Mouse (Mus musculus): ENCODE data around the gene Ninl. TPM values are rescaled to one million over a fixed set of nuclear protein-coding genes. Genes with fewer than 3 reads are reported as not detected.
"Not testable (repeated sequence)": the region's sequence is repeated elsewhere in the genome, so short reads cannot be mapped to it uniquely, and the experiment has no call there.

Gene Ninl
- polyA plus RNA-seq, 1 experiment from 2014 or later: 12.4 TPM

GRCm38 (mm10) chr2:150923505-150923904 is 115.7 kb downstream of the Ninl start:
- Histone ChIP-seq H3K9me3 (replicated peaks) (no peaks in the 10 kb centered on the region), H3K4me2 (no peak overlapping the region), H3K36me3 (replicated peaks) (peaks cover 54% of the 10 kb centered on the region), H3K4me3 (replicated peaks) (no peak overlapping the region), H3K27ac (replicated peaks) (no peak overlapping the region), H3K4me1 (replicated peaks) (peaks cover 4% of the 10 kb centered on the region), H3K9ac (no peak overlapping the region), H3K27me3 (no peaks in the 10 kb centered on the region)
- ATAC-seq (ENCODE audit: insufficient read depth): no peak
- WGBS (ENCODE audit: insufficient replicate concordance): 58% methylated on average over 7 of the region's 7 CpGs

- peaks cover 52% of the 10 kb centered on the region for H3K36me3 ChIP-seq (replicated peaks)
- H3K4me2 ChIP-seq: no peak overlapping the region
- H3K27ac ChIP-seq (replicated peaks): no peak overlapping the region
- no peak for ATAC-seq (ENCODE audit: insufficient read depth)
- no peaks in the 10 kb centered on the region for H3K9me3 ChIP-seq (replicated peaks)
- H3K4me1 ChIP-seq (replicated peaks): peaks cover 4% of the 10 kb centered on the region
- no peaks in the 10 kb centered on the region for H3K27me3 ChIP-seq
- H3K9ac ChIP-seq: no peak overlapping the region
- no peak overlapping the region for H3K4me3 ChIP-seq (replicated peaks)
- 80% methylated on average over 3 of the region's 3 CpGs for WGBS (ENCODE audit: insufficient replicate concordance)
These were observed 116.2 kb downstream of the Ninl start for GRCm38 (mm10) chr2:150923026-150923425.

- H3K9me3 ChIP-seq (replicated peaks): no peaks in the 10 kb centered on the region
- H3K27ac ChIP-seq (replicated peaks): no peak overlapping the region
- no peak overlapping the region for H3K4me3 ChIP-seq (replicated peaks)
- ATAC-seq (ENCODE audit: insufficient read depth): no peak
- H3K4me2 ChIP-seq: no peak overlapping the region
- no peak overlapping the region for H3K9ac ChIP-seq
- 89% methylated on average over 4 of the region's 4 CpGs for WGBS (ENCODE audit: insufficient replicate concordance)
- H3K27me3 ChIP-seq: no peaks in the 10 kb centered on the region
- peaks cover 50% of the 10 kb centered on the region for H3K36me3 ChIP-seq (replicated peaks)
- H3K4me1 ChIP-seq (replicated peaks): peaks cover 4% of the 10 kb centered on the region
These were observed 117.0 kb downstream of the Ninl start for GRCm38 (mm10) chr2:150922165-150922564.

- H3K4me2 ChIP-seq: no peak overlapping the region
These were observed 117.5 kb downstream of the Ninl start for GRCm38 (mm10) chr2:150921697-150922096.

GRCm38 (mm10) chr2:150920543-150920942 is 118.6 kb downstream of the Ninl start:
- no peak for ATAC-seq (ENCODE audit: insufficient read depth)
- Histone ChIP-seq H3K27me3 (no peaks in the 10 kb centered on the region), H3K36me3 (replicated peaks) (peaks cover 48% of the 10 kb centered on the region), H3K9ac (no peak overlapping the region), H3K4me2 (no peak overlapping the region), H3K9me3 (replicated peaks) (no peaks in the 10 kb centered on the region), H3K4me3 (replicated peaks) (no peak overlapping the region), H3K4me1 (replicated peaks) (peaks cover 8% of the 10 kb centered on the region), H3K27ac (replicated peaks) (no peak overlapping the region)
- WGBS (ENCODE audit: insufficient replicate concordance): 42% methylated on average over 3 of the region's 3 CpGs

More at GRCm38 (mm10) chr2:150921697-150922096, 117.5 kb downstream of the Ninl start:
- ATAC-seq (ENCODE audit: insufficient read depth): no peak
- H3K27ac ChIP-seq (replicated peaks): no peak overlapping the region
- H3K4me3 ChIP-seq (replicated peaks): no peak overlapping the region
- no peaks in the 10 kb centered on the region for H3K9me3 ChIP-seq (replicated peaks)
- peaks cover 50% of the 10 kb centered on the region for H3K36me3 ChIP-seq (replicated peaks)
- no peak overlapping the region for H3K9ac ChIP-seq
- H3K4me1 ChIP-seq (replicated peaks): peaks cover 4% of the 10 kb centered on the region
- H3K27me3 ChIP-seq: no peaks in the 10 kb centered on the region
- 76% methylated on average over 6 of the region's 6 CpGs for WGBS (ENCODE audit: insufficient replicate concordance)

- Histone ChIP-seq H3K36me3 (replicated peaks) (peaks cover 43% of the 10 kb centered on the region), H3K27ac (replicated peaks) (no peak overlapping the region), H3K4me2 (no peak overlapping the region), H3K4me3 (replicated peaks) (no peak overlapping the region), H3K4me1 (replicated peaks) (peaks cover 11% of the 10 kb centered on the region), H3K9ac (no peak overlapping the region), H3K9me3 (replicated peaks) (no peaks in the 10 kb centered on the region), H3K27me3 (no peaks in the 10 kb centered on the region)
- ATAC-seq (ENCODE audit: insufficient read depth): peak; percentile 29
- WGBS (ENCODE audit: insufficient replicate concordance): 84% methylated on average over 3 of the region's 3 CpGs
These were observed 120.5 kb downstream of the Ninl start for GRCm38 (mm10) chr2:150918720-150919119.

- 65% methylated on average over 5 of the region's 5 CpGs for WGBS (ENCODE audit: insufficient replicate concordance)
These were observed 123.4 kb downstream of the Ninl start for GRCm38 (mm10) chr2:150915786-150916185.

GRCm38 (mm10) chr2:150914781-150915515 is 124.2 kb downstream of the Ninl start:
- Histone ChIP-seq H3K4me3 (replicated peaks) (no peak overlapping the region), H3K9ac (no peak overlapping the region), H3K36me3 (replicated peaks) (peaks cover 38% of the 10 kb centered on the region), H3K27ac (replicated peaks) (no peak overlapping the region), H3K27me3 (no peaks in the 10 kb centered on the region), H3K4me1 (replicated peaks) (peaks cover 31% of the 10 kb centered on the region), H3K9me3 (replicated peaks) (no peaks in the 10 kb centered on the region), H3K4me2 (no peak overlapping the region)
- WGBS (ENCODE audit: insufficient replicate concordance): 75% methylated on average over 4 of the region's 4 CpGs
- ATAC-seq (ENCODE audit: insufficient read depth): no peak

More at GRCm38 (mm10) chr2:150915786-150916185, 123.4 kb downstream of the Ninl start:
- Histone ChIP-seq H3K9me3 (replicated peaks) (no peaks in the 10 kb centered on the region), H3K27ac (replicated peaks) (no peak overlapping the region), H3K4me2 (no peak overlapping the region), H3K36me3 (replicated peaks) (peaks cover 38% of the 10 kb centered on the region), H3K27me3 (no peaks in the 10 kb centered on the region), H3K4me3 (replicated peaks) (no peak overlapping the region), H3K4me1 (replicated peaks) (peaks cover 28% of the 10 kb centered on the region), H3K9ac (no peak overlapping the region)
- no peak for ATAC-seq (ENCODE audit: insufficient read depth)

GRCm38 (mm10) chr2:150910295-150910881 is 128.8 kb downstream of the Ninl start:
- Histone ChIP-seq H3K4me3 (replicated peaks) (peak overlapping the region; percentile 87), H3K27ac (replicated peaks) (peak overlapping the region; percentile 90), H3K9ac (peak overlapping the region; percentile 66), H3K36me3 (replicated peaks) (peaks cover 11% of the 10 kb centered on the region), H3K27me3 (no peaks in the 10 kb centered on the region), H3K4me2 (peak overlapping the region; percentile 82), H3K9me3 (replicated peaks) (no peaks in the 10 kb centered on the region), H3K4me1 (replicated peaks) (peaks cover 39% of the 10 kb centered on the region)
- 33% methylated on average over 9 of the region's 10 CpGs for WGBS (ENCODE audit: insufficient replicate concordance)
- no peak for ATAC-seq (ENCODE audit: insufficient read depth)

GRCm38 (mm10) chr2:150909429-150910039 is 129.6 kb downstream of the Ninl start:
- Histone ChIP-seq H3K9me3 (replicated peaks) (no peaks in the 10 kb centered on the region), H3K36me3 (replicated peaks) (peaks cover 8% of the 10 kb centered on the region; the same call in 1 of the 2 replicates), H3K9ac (peak overlapping the region; percentile 66), H3K4me3 (replicated peaks) (peak overlapping the region; percentile 87), H3K27me3 (no peaks in the 10 kb centered on the region), H3K4me2 (peak overlapping the region; percentile 82), H3K27ac (replicated peaks) (peak overlapping the region; percentile 90), H3K4me1 (replicated peaks) (peaks cover 44% of the 10 kb centered on the region)
- peak; percentile 89 for ATAC-seq (ENCODE audit: insufficient read depth)
- under 1% methylated on average over 35 of the region's 35 CpGs for WGBS (ENCODE audit: insufficient replicate concordance)

GRCm38 (mm10) chr2:150908881-150909280 is 130.3 kb downstream of the Ninl start:
- H3K4me3 ChIP-seq (replicated peaks): peak overlapping the region; percentile 87
- peak overlapping the region; percentile 82 for H3K4me2 ChIP-seq
- H3K27me3 ChIP-seq; ATAC-seq (ENCODE audit: insufficient read depth); H3K9me3 ChIP-seq (replicated peaks); H3K36me3 ChIP-seq (replicated peaks); H3K9ac ChIP-seq: not testable (repeated sequence)
- 36% methylated on average over 6 of the region's 6 CpGs for WGBS (ENCODE audit: insufficient replicate concordance)
- peak overlapping the region; percentile 90 for H3K27ac ChIP-seq (replicated peaks)
- peaks cover 48% of the 10 kb centered on the region for H3K4me1 ChIP-seq (replicated peaks)

Data from liver, embryonic 15.5 days (tissue).